In the genomic region with DNA sequence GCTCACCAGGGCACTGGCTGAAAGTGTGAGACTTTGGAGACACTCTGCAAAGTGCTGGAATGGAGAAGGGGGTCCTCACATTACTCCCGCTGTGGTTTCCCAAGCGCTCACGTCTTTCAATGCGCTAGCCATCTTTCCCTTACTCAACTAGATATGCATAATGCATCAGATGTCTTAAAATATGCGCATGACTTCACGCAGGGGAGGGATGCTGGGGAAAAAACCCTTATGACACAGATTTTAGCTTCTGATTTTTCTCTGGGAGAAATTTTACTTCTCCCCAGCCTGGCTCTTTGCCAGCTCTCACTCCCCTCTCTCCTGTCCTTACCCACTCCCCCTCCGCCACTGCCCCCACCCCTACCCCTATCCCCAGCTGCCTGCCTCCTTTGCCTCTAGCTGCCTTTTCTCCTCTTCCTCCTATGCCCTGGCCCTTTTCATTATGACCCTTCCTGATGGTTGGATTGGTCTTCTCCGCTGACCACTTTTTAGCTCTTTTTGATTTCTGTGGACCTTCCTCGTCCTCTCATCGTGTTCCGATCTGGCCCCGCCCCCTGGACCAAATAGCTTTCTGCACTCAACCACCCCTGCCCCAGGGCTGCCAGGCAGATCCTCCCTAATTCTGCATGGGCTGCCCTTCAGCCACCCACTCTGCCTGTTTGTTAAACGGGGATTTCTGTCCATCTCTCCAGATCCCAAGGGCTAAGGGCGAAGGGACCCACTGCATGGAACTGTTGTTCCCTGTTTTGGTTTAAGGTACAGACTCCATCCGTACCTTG, we compare ENCODE assay signal across 12 mouse cellular contexts. TPM values are rescaled to one million over a fixed set of nuclear protein-coding genes. Genes with fewer than 3 reads are reported as not detected.
DNase-seq lines count a peak whose midpoint lies in the region; ATAC-seq and TF ChIP-seq lines count a peak whose summit lies in the region.
"Had no signal": no experiment of that assay in that cellular context is flagged by ENCODE, and none has a peak within 500 bp of the region (broad histone marks: within the 10 kb centered on the region; RNA-seq: fewer than 3 reads in every experiment).

No protein-coding gene starts in this region.

- no peaks in the 10 kb centered on the region for H3K36me3 ChIP-seq in kidney, embryonic 16.5 days (ENCODE audit: insufficient read depth, low read length)
- H3K36me3 ChIP-seq in CH12.LX (replicated peaks in 1 of 2; ENCODE audit: control insufficient read depth in 1 of 2, insufficient read depth in 1 of 2, low read length in 1 of 2) = peaks cover 0 to under 1% of the 10 kb centered on the region in 2 experiments
- H3K36me3 ChIP-seq in forebrain, embryonic 12.5 days (replicated peaks) = no peaks in the 10 kb centered on the region
- no peaks in the 10 kb centered on the region for H3K36me3 ChIP-seq in midbrain, embryonic 10.5 days
- H3K36me3 ChIP-seq in liver, embryonic 12.5 days = no peaks in the 10 kb centered on the region
- H3K36me3 ChIP-seq: embryonic facial prominence, embryonic 15.5 days; liver, embryonic 13.5 days had no signal

- 0 out of 2 replicates have a peak overlapping the region, but pooled peaks have one; percentile 10 for H3K9ac ChIP-seq in kidney, embryonic 16.5 days (replicated peaks; ENCODE audit: low read length)
- 0 out of 2 replicates have a peak overlapping the region, but pooled peaks have one; percentile 35 for H3K9ac ChIP-seq in CH12.LX (ENCODE audit: insufficient read depth, low read depth)
- peak overlapping the region; percentile 33 for H3K9ac ChIP-seq in forebrain, embryonic 12.5 days
- no peak overlapping the region for H3K9ac ChIP-seq in liver, embryonic 12.5 days
- H3K9ac ChIP-seq: embryonic facial prominence, embryonic 15.5 days; liver, embryonic 13.5 days had no signal

- H3K4me3 ChIP-seq in kidney, embryonic 16.5 days (ENCODE audit: low read length) = no peak overlapping the region
- no peak overlapping the region for H3K4me3 ChIP-seq in CH12.LX (replicated peaks in 1 of 3; ENCODE audit: low read depth in 2 of 3, low read length in 2 of 3, poor library complexity in 1 of 3)
- H3K4me3 ChIP-seq in forebrain, embryonic 12.5 days (replicated peaks) = no peak overlapping the region
- peak overlapping the region; percentile 5; the same call in 1 of the 2 replicates for H3K4me3 ChIP-seq in midbrain, embryonic 10.5 days
- no peak overlapping the region for H3K4me3 ChIP-seq in liver, embryonic 12.5 days
- H3K4me3 ChIP-seq: embryonic facial prominence, embryonic 15.5 days; liver, embryonic 13.5 days had no signal

- no peak for TF ChIP-seq POLR2A in CH12.LX (IDR thresholded peaks at IDR 0.05; ENCODE audit: low read depth, low read length)

- no peak for TF ChIP-seq CTCF in CH12.LX (conservative IDR thresholded peaks at IDR 0.05 in 1 of 2, IDR thresholded peaks at IDR 0.05 in 1 of 2; ENCODE audit: low read depth in 2 of 2, low read length in 2 of 2)

- TF ChIP-seq EP300 in CH12.LX (IDR thresholded peaks at IDR 0.05; ENCODE audit: low read length) = no peak

- peaks cover 7% of the 10 kb centered on the region for H3K4me1 ChIP-seq in kidney, embryonic 16.5 days (ENCODE audit: insufficient read depth, low read length)
- H3K4me1 ChIP-seq in CH12.LX (ENCODE audit: control insufficient read depth in 1 of 2, insufficient read depth in 2 of 2) = peaks cover 0 to 4% of the 10 kb centered on the region in 2 experiments; a peak in 2 of 4 replicates
- peaks cover 37% of the 10 kb centered on the region for H3K4me1 ChIP-seq in forebrain, embryonic 12.5 days
- peaks cover 64% of the 10 kb centered on the region for H3K4me1 ChIP-seq in midbrain, embryonic 10.5 days
- H3K4me1 ChIP-seq in liver, embryonic 12.5 days = 0 out of 2 replicates have a peak, but pooled peaks cover under 1% of the 10 kb centered on the region

- no peaks in the 10 kb centered on the region for H3K27me3 ChIP-seq in kidney, embryonic 16.5 days (ENCODE audit: insufficient read depth, low read length)
- peaks cover 51% of the 10 kb centered on the region for H3K27me3 ChIP-seq in CH12.LX (replicated peaks)
- peaks cover 53% of the 10 kb centered on the region for H3K27me3 ChIP-seq in forebrain, embryonic 12.5 days
- peaks cover 57% of the 10 kb centered on the region for H3K27me3 ChIP-seq in midbrain, embryonic 10.5 days (ENCODE audit: low read depth, poor library complexity, severe bottlenecking)
- H3K27me3 ChIP-seq in liver, embryonic 12.5 days (replicated peaks) = peaks cover 80% of the 10 kb centered on the region

- in situ Hi-C loops in CH12.LX (cut with MboI; ENCODE audit: low pct_ligation_motif_present, low pct_unique_long_range_greater_than_20kb, low sequenced_read_pairs) = loop anchor here (10.0 kb wide), 1 partner anchor 407 kb away; no protein-coding TSS in a partner anchor

- no peaks in the 10 kb centered on the region for H3K79me2 ChIP-seq in CH12.LX (replicated peaks; ENCODE audit: control insufficient read depth, extremely low read depth, insufficient read depth, poor library complexity, severe bottlenecking)

- no peak for TF ChIP-seq RAD21 in CH12.LX (IDR thresholded peaks at IDR 0.05; ENCODE audit: low read depth, low read length)

- 43% methylated on average over 15 of the region's 15 CpGs for WGBS in kidney, embryonic 16.5 days
- 33% methylated on average over 15 of the region's 15 CpGs for WGBS in forebrain, embryonic 12.5 days
- WGBS in midbrain, embryonic 10.5 days = 38% methylated on average over 15 of the region's 15 CpGs
- 39% methylated on average over 15 of the region's 15 CpGs for WGBS in liver, embryonic 12.5 days (ENCODE audit: insufficient replicate concordance)

- no peak overlapping the region for H3K4me2 ChIP-seq in kidney, embryonic 16.5 days (replicated peaks; ENCODE audit: low read depth, low read length)
- H3K4me2 ChIP-seq in CH12.LX (ENCODE audit: insufficient read depth, low read depth, poor library complexity, severe bottlenecking) = peak overlapping the region; percentile 49; the same call in 1 of the 2 replicates
- H3K4me2 ChIP-seq in forebrain, embryonic 12.5 days = no peak overlapping the region; the same call in 1 of the 2 replicates
- no peak overlapping the region for H3K4me2 ChIP-seq in liver, embryonic 12.5 days
- H3K4me2 ChIP-seq: embryonic facial prominence, embryonic 15.5 days; liver, embryonic 13.5 days had no signal

- dilution Hi-C loops in CH12.LX (cut with MboI; ENCODE audit: extremely low pct_ligation_motif_present, extremely low pct_unique_long_range_greater_than_20kb, low sequenced_read_pairs) = no loop called here

- H3K27ac ChIP-seq in kidney, embryonic 16.5 days (ENCODE audit: low read length) = no peak overlapping the region
- H3K27ac ChIP-seq in CH12.LX (ENCODE audit: insufficient read depth, low read depth) = no peak overlapping the region
- H3K27ac ChIP-seq in forebrain, embryonic 12.5 days = peak overlapping the region; percentile 75
- peak overlapping the region; percentile 74 for H3K27ac ChIP-seq in midbrain, embryonic 10.5 days (replicated peaks)
- no peak overlapping the region for H3K27ac ChIP-seq in liver, embryonic 12.5 days
- H3K27ac ChIP-seq: embryonic facial prominence, embryonic 15.5 days; liver, embryonic 13.5 days had no signal

- no peak for DNase-seq in kidney, postnatal 25 days
- DNase-seq in CH12.LX (ENCODE audit: extremely low read depth) (no peak), liver (no peak)
- no peak for DNase-seq in midbrain, embryonic 10.5 days (ENCODE audit: low spot score)
- DNase-seq in spleen, postnatal 10 days (ENCODE audit: low spot score in 2 of 2) = no peak

- ATAC-seq in kidney, embryonic 16.5 days (ENCODE audit: low FRiP score, low TSS enrichment) = no peak
- peak; percentile 50; the same call in 1 of the 2 replicates for ATAC-seq in forebrain, embryonic 12.5 days (ENCODE audit: low FRiP score)
- ATAC-seq in liver, embryonic 12.5 days = no peak

- no peaks in the 10 kb centered on the region for H3K9me3 ChIP-seq in kidney, embryonic 16.5 days (ENCODE audit: low read length)
- peaks cover 2% of the 10 kb centered on the region for H3K9me3 ChIP-seq in CH12.LX (replicated peaks; ENCODE audit: low read length)
- H3K9me3 ChIP-seq in forebrain, embryonic 12.5 days = no peaks in the 10 kb centered on the region
- no peaks in the 10 kb centered on the region for H3K9me3 ChIP-seq in midbrain, embryonic 10.5 days (replicated peaks)
- no peaks in the 10 kb centered on the region for H3K9me3 ChIP-seq in liver, embryonic 12.5 days (replicated peaks)
- H3K9me3 ChIP-seq: embryonic facial prominence, embryonic 15.5 days; liver, embryonic 13.5 days had no signal

TF ChIP-seq in CH12.LX, 34 proteins besides CTCF, POLR2A, EP300 and RAD21:
- TF ChIP-seq CHD2 (IDR thresholded peaks at IDR 0.05; ENCODE audit: low read length) = no peak

RNA-seq across cellular contexts. Expression of gene Camk2n1, which starts 6.1 kb away (rescaled TPM):
- polyA plus RNA-seq in kidney, embryonic 16.5 days (2015; fragmentation: Nextera tagmentation; extraction: Ambion mirVana) = 6.2 and 6.4 TPM in 2 replicates
- total RNA-seq in CH12.LX (2012; rRNA removed) = 0.04 and 0.13 TPM in 2 replicates
- total RNA-seq in CH12.LX (2014; rRNA removed) = not detected in 2 replicates
- not detected in 2 replicates for polyA plus RNA-seq in CH12.LX (2012; ENCODE audit: insufficient read length, low read depth)
- polyA plus RNA-seq in forebrain, embryonic 12.5 days (2016; fragmentation: Nextera tagmentation; extraction: Ambion mirVana) = 4.8 and 5.4 TPM in 2 replicates
- polyA plus RNA-seq in midbrain, embryonic 10.5 days (2016; fragmentation: Nextera tagmentation; extraction: Ambion mirVana) = 3.3 and 3.9 TPM in 2 replicates
- polyA plus RNA-seq in liver, embryonic 12.5 days (2016; fragmentation: Nextera tagmentation; extraction: Ambion mirVana) = 1.3 and 1.4 TPM in 2 replicates

RNA-seq across cellular contexts. Expression of gene Mul1, which starts 13.5 kb away (rescaled TPM):
- 21.5 and 22.4 TPM in 2 replicates for polyA plus RNA-seq in kidney, embryonic 16.5 days (2015; fragmentation: Nextera tagmentation; extraction: Ambion mirVana)
- total RNA-seq in CH12.LX (2012; rRNA removed) (12.3 and 19.7 TPM in 2 replicates), CH12.LX (2014; rRNA removed) (8.8 and 10.2 TPM in 2 replicates)
- 20.2 and 26.8 TPM in 2 replicates for polyA plus RNA-seq in CH12.LX (2012; ENCODE audit: insufficient read length, low read depth)
- polyA plus RNA-seq in forebrain, embryonic 12.5 days (2016; fragmentation: Nextera tagmentation; extraction: Ambion mirVana) = 14.5 and 14.7 TPM in 2 replicates
- 19.2 and 22.3 TPM in 2 replicates for polyA plus RNA-seq in midbrain, embryonic 10.5 days (2016; fragmentation: Nextera tagmentation; extraction: Ambion mirVana)
- 9.4 and 10.2 TPM in 2 replicates for polyA plus RNA-seq in liver, embryonic 12.5 days (2016; fragmentation: Nextera tagmentation; extraction: Ambion mirVana)

RNA-seq across cellular contexts. Expression of gene Fam43b, which starts 51.7 kb away (rescaled TPM):
- 0.12 TPM in 1 of 2 replicates, not detected in the other for polyA plus RNA-seq in kidney, embryonic 16.5 days (2015; fragmentation: Nextera tagmentation; extraction: Ambion mirVana)
- not detected in 2 replicates for total RNA-seq in CH12.LX (2012; rRNA removed)
- not detected in 2 replicates for total RNA-seq in CH12.LX (2014; rRNA removed)
- not detected in 2 replicates for polyA plus RNA-seq in CH12.LX (2012; ENCODE audit: insufficient read length, low read depth)
- polyA plus RNA-seq in forebrain, embryonic 12.5 days (2016; fragmentation: Nextera tagmentation; extraction: Ambion mirVana) = 0.21 and 0.24 TPM in 2 replicates
- 0.06 TPM in 1 of 2 replicates, not detected in the other for polyA plus RNA-seq in midbrain, embryonic 10.5 days (2016; fragmentation: Nextera tagmentation; extraction: Ambion mirVana)
- polyA plus RNA-seq in liver, embryonic 12.5 days (2016; fragmentation: Nextera tagmentation; extraction: Ambion mirVana) = not detected in 2 replicates
- polyA plus RNA-seq: gonadal fat pad, adult 2 months; large intestine, adult 2 months; liver, embryonic 13.5 days had no signal

Comparison
In these comparisons a context has a peak if more than half of its experiments do, and no peak if none do; other contexts are left out.
1. H3K27ac ChIP-seq: peak in forebrain, embryonic 12.5 days (single experiment) and midbrain, embryonic 10.5 days (single experiment); none in kidney, embryonic 16.5 days (single experiment), CH12.LX (single experiment) and liver, embryonic 12.5 days (single experiment).